Mouse (Mus musculus) left cerebral cortex, postnatal 36 days (tissue): ENCODE data around the gene 2310022A10Rik. TPM values are rescaled to one million over a fixed set of nuclear protein-coding genes. Genes with fewer than 3 reads are reported as not detected.
"Not testable (repeated sequence)": the region's sequence is repeated elsewhere in the genome, so short reads cannot be mapped to it uniquely, and the experiment has no call there.

Experiments
- DNase-seq, 2 experiments: peaks; one replicate each; pipeline ENCODE4 v3.0.0; 2021 to 2022; ENCODE audit warnings: low spot score in 2 of 2, mixed read lengths in 1 of 2
- intact Hi-C: fragments of 180-260 bp; cut with DNase I; formaldehyde crosslinking; loops from one replicate; pipeline ENCODE4 v1.15.1; 2025
- total RNA-seq, 2 experiments: library from RNA; stranded (reverse); gene quantifications; 2 replicates each; pipeline ENCODE4 v1.2.3; 2021

2310022A10Rik gene
- total RNA-seq, 2 experiments from 2014 or later = 29.4 to 31.1 TPM

- no peak for DNase-seq
- intact Hi-C loops = no loop called here
These were observed 53.6 kb downstream of the 2310022A10Rik start for GRCm38 (mm10) chr7:27606481-27607254.

- intact Hi-C loops = no loop called here
- DNase-seq = peak in 1 of 2 experiments; percentile 63
These were observed 54.5 kb downstream of the 2310022A10Rik start for GRCm38 (mm10) chr7:27607580-27607979.

- intact Hi-C loops = no loop called here
- DNase-seq = no peak
These were observed 55.1 kb downstream of the 2310022A10Rik start for GRCm38 (mm10) chr7:27608130-27608529.

GRCm38 (mm10) chr7:27609285-27609684 is 56.3 kb downstream of the 2310022A10Rik start:
- intact Hi-C loops = no loop called here
- DNase-seq = no peak

GRCm38 (mm10) chr7:27609688-27610087 is 56.7 kb downstream of the 2310022A10Rik start:
- no peak for DNase-seq
- intact Hi-C loops = no loop called here

- intact Hi-C loops = no loop called here
- DNase-seq = no peak
These were observed 57.3 kb downstream of the 2310022A10Rik start for GRCm38 (mm10) chr7:27610370-27610769.

GRCm38 (mm10) chr7:27610871-27611270 is 57.8 kb downstream of the 2310022A10Rik start:
- intact Hi-C loops = no loop called here
- DNase-seq = no peak

GRCm38 (mm10) chr7:27612940-27613339 is 59.9 kb downstream of the 2310022A10Rik start:
- no peak for DNase-seq
- intact Hi-C loops = no loop called here

GRCm38 (mm10) chr7:27613751-27614499 is 60.9 kb downstream of the 2310022A10Rik start:
- intact Hi-C loops = no loop called here
- no peak for DNase-seq

GRCm38 (mm10) chr7:27621028-27621427 is 68.0 kb downstream of the 2310022A10Rik start:
- DNase-seq = no peak
- intact Hi-C loops = no loop called here

GRCm38 (mm10) chr7:27622234-27622633 is 69.2 kb downstream of the 2310022A10Rik start:
- no peak for DNase-seq
- intact Hi-C loops = no loop called here

GRCm38 (mm10) chr7:27624967-27625366 is 71.9 kb downstream of the 2310022A10Rik start:
- no peak for DNase-seq
- intact Hi-C loops = no loop called here

- intact Hi-C loops = no loop called here
- DNase-seq = no peak
These were observed 74.7 kb downstream of the 2310022A10Rik start for GRCm38 (mm10) chr7:27627707-27628106.

GRCm38 (mm10) chr7:27628190-27628589 is 75.2 kb downstream of the 2310022A10Rik start:
- no peak for DNase-seq
- intact Hi-C loops = no loop called here

GRCm38 (mm10) chr7:27628816-27629215 is 75.8 kb downstream of the 2310022A10Rik start:
- intact Hi-C loops, DNase-seq: not testable (repeated sequence)

- intact Hi-C loops = no loop called here
- DNase-seq = no peak
These were observed 78.4 kb downstream of the 2310022A10Rik start for GRCm38 (mm10) chr7:27631439-27631838.

Other genes with a start within 250 kb of the 2310022A10Rik start
- 10 to 100 TPM; 36.3 to 50.7 TPM for gene Ltbp4, start 215.5 kb upstream of the 2310022A10Rik start, total RNA-seq
- 10 to 100 TPM; 12.4 to 35.7 TPM for gene Shkbp1, start 197.2 kb upstream of the 2310022A10Rik start, total RNA-seq
- gene Gm20479, start 195.8 kb upstream of the 2310022A10Rik start, total RNA-seq = not detected
- gene Sptbn4, start 105.5 kb upstream of the 2310022A10Rik start, total RNA-seq = 100 to 1,000 TPM; 124 to 166 TPM
- 10 to 100 TPM; 17.0 to 18.0 TPM for gene Blvrb, start 105.3 kb upstream of the 2310022A10Rik start, total RNA-seq
- 1 to 10 TPM; 2.7 to 2.8 TPM for gene Sertad3, start 79.5 kb upstream of the 2310022A10Rik start, total RNA-seq
- 10 to 100 TPM; 17.2 to 20.0 TPM for gene Sertad1, start 66.3 kb upstream of the 2310022A10Rik start, total RNA-seq
- gene Prx, start 53.9 kb upstream of the 2310022A10Rik start, total RNA-seq = under 1 TPM; 0.25 to 0.48 TPM
- gene Hipk4, start 30.0 kb upstream of the 2310022A10Rik start, total RNA-seq = under 1 TPM in 1 of 2 experiments, not detected in 1; 0.22 TPM
- 100 to 1,000 TPM; 818 to 936 TPM for gene Pld3, start within 50 bp of the 2310022A10Rik start, total RNA-seq
- gene Akt2, start 38.3 kb downstream of the 2310022A10Rik start, total RNA-seq = 100 to 1,000 TPM; 113 to 124 TPM
- gene Ttc9b, start 100.7 kb downstream of the 2310022A10Rik start, total RNA-seq = 100 to 1,000 TPM; 113 to 155 TPM
- gene Map3k10, start 121.4 kb downstream of the 2310022A10Rik start, total RNA-seq = 100 to 1,000 TPM; 213 to 246 TPM
- gene Zfp607b, start 136.1 kb downstream of the 2310022A10Rik start, total RNA-seq = 10 to 100 TPM in 1 of 2 experiments, 1 to 10 TPM in 1; 8.1 to 10.7 TPM
- gene Zfp60, start 178.2 kb downstream of the 2310022A10Rik start, total RNA-seq = 10 to 100 TPM; 33.6 to 36.7 TPM